8 mouse cellular contexts compared by ENCODE assay signal in the genomic region with DNA sequence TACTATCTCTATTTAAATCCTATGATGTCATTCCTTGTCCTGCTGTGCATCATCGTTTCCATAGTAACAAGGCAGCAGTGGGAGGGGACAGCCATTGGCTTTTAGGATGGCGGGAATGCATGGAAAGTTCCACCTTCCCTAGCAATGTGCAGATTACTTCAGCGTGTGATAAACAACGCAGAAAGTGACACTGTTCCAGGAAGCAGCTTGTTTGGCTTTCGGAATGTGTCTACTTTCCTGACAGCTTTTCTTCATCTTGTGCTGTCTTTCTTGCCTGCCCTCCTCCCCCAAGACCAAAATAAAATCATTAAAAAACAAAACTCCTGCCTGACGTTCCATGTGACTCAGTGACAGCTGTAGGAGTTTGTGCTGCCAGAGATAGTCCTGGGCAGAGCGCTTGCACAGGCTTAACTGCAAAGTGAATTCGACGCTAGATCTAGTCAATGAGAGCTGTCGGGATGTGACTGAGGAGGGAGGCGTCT.
DNase-seq lines count a peak whose midpoint lies in the region; ATAC-seq and TF ChIP-seq lines count a peak whose summit lies in the region.

No protein-coding gene starts in this region.

- H3K4me1 ChIP-seq in kidney, adult 2 months (ENCODE audit: control insufficient read depth, insufficient read depth, low read length) = no peaks in the 10 kb centered on the region
- H3K4me1 ChIP-seq in forebrain, embryonic 16.5 days (replicated peaks; ENCODE audit: control insufficient read depth, insufficient read depth, low read length) = peaks cover 9% of the 10 kb centered on the region
- peaks cover 5% of the 10 kb centered on the region for H3K4me1 ChIP-seq in hindbrain, embryonic 12.5 days
- 0 out of 2 replicates have a peak, but pooled peaks cover 5% of the 10 kb centered on the region for H3K4me1 ChIP-seq in neural tube, embryonic 14.5 days (ENCODE audit: control insufficient read depth, insufficient read depth, low read length)

- intact Hi-C loops in left cerebral cortex, postnatal 14 days (cut with DNase I) = loop anchor here (5.0 to 10.0 kb wide), 2 partner anchors 138 to 544 kb away; no protein-coding TSS in a partner anchor

- TF ChIP-seq POLR2A in kidney, adult 2 months (IDR thresholded peaks at IDR 0.05; ENCODE audit: low read depth, low read length) = no peak

- ATAC-seq in forebrain, embryonic 16.5 days = peak; percentile 89
- ATAC-seq in hindbrain, embryonic 12.5 days (ENCODE audit: low FRiP score) = peak; percentile 56; the same call in 1 of the 2 replicates
- ATAC-seq in neural tube, embryonic 14.5 days (ENCODE audit: low read depth) = no peak; the same call in 1 of the 2 replicates

- H3K27ac ChIP-seq in kidney, adult 2 months (ENCODE audit: insufficient read depth, low read depth, low read length) = no peak overlapping the region
- peak overlapping the region; percentile 5; the same call in 1 of the 2 replicates for H3K27ac ChIP-seq in forebrain, embryonic 16.5 days (ENCODE audit: low read length)
- H3K27ac ChIP-seq in hindbrain, embryonic 12.5 days = no peak overlapping the region
- no peak overlapping the region for H3K27ac ChIP-seq in neural tube, embryonic 14.5 days (ENCODE audit: low read depth, low read length)

- no peak for TF ChIP-seq CTCF in kidney, adult 2 months (conservative IDR thresholded peaks at IDR 0.05; ENCODE audit: insufficient read depth, insufficient read length, low read depth, low read length)

- H3K9me3 ChIP-seq in forebrain, embryonic 16.5 days (ENCODE audit: control insufficient read depth, low read length) = no peaks in the 10 kb centered on the region
- no peaks in the 10 kb centered on the region for H3K9me3 ChIP-seq in hindbrain, embryonic 12.5 days (replicated peaks)
- no peaks in the 10 kb centered on the region for H3K9me3 ChIP-seq in neural tube, embryonic 14.5 days (ENCODE audit: control insufficient read depth, low read length)

- peak overlapping the region; percentile 39 for H3K4me2 ChIP-seq in forebrain, embryonic 16.5 days (ENCODE audit: low read length)
- peak overlapping the region; percentile 34 for H3K4me2 ChIP-seq in hindbrain, embryonic 12.5 days (replicated peaks)
- 0 out of 2 replicates have a peak overlapping the region, but pooled peaks have one; percentile 1 for H3K4me2 ChIP-seq in neural tube, embryonic 14.5 days (ENCODE audit: low read depth, low read length)

- DNase-seq in kidney, adult 2 months = peak; percentile 9
- DNase-seq in kidney, adult 8-10 months = no peak
- DNase-seq in left cerebral cortex, postnatal 14 days (ENCODE audit: low spot score in 2 of 2) = peak; percentile 68 to 93
- DNase-seq in ovary, postnatal 10 days (ENCODE audit: low spot score) = no peak
- DNase-seq in cerebellum, adult 8-10 months = no peak

- H3K27me3 ChIP-seq in kidney, adult 2 months (replicated peaks; ENCODE audit: control insufficient read depth, insufficient read depth, low read length) = no peaks in the 10 kb centered on the region
- H3K27me3 ChIP-seq in forebrain, embryonic 16.5 days (replicated peaks; ENCODE audit: control insufficient read depth, insufficient read depth, low read length) = no peaks in the 10 kb centered on the region
- no peaks in the 10 kb centered on the region for H3K27me3 ChIP-seq in hindbrain, embryonic 12.5 days
- no peaks in the 10 kb centered on the region for H3K27me3 ChIP-seq in neural tube, embryonic 14.5 days (ENCODE audit: control insufficient read depth, insufficient read depth, low read length)

- 20% methylated on average over 11 of the region's 11 CpGs for WGBS in kidney, adult 2 months
- 9% methylated on average over 11 of the region's 11 CpGs for WGBS in forebrain, embryonic 16.5 days
- WGBS in hindbrain, embryonic 12.5 days = 19% methylated on average over 11 of the region's 11 CpGs
- WGBS in neural tube, embryonic 14.5 days = 15% methylated on average over 11 of the region's 11 CpGs

- H3K36me3 ChIP-seq in kidney, adult 2 months (ENCODE audit: control insufficient read depth, insufficient read depth, low read length) = no peaks in the 10 kb centered on the region
- no peaks in the 10 kb centered on the region for H3K36me3 ChIP-seq in forebrain, embryonic 16.5 days (ENCODE audit: control insufficient read depth, insufficient read depth)
- no peaks in the 10 kb centered on the region for H3K36me3 ChIP-seq in hindbrain, embryonic 12.5 days
- no peaks in the 10 kb centered on the region for H3K36me3 ChIP-seq in neural tube, embryonic 14.5 days (ENCODE audit: control insufficient read depth, insufficient read depth, low read length)

- H3K4me3 ChIP-seq in kidney, adult 2 months (ENCODE audit: insufficient read depth, low read depth, low read length) = no peak overlapping the region
- no peak overlapping the region for H3K4me3 ChIP-seq in forebrain, embryonic 16.5 days (replicated peaks; ENCODE audit: low read length)
- H3K4me3 ChIP-seq in hindbrain, embryonic 12.5 days = no peak overlapping the region
- H3K4me3 ChIP-seq in neural tube, embryonic 14.5 days (ENCODE audit: low read depth, low read length) = no peak overlapping the region

- no peak overlapping the region for H3K9ac ChIP-seq in forebrain, embryonic 16.5 days (replicated peaks; ENCODE audit: low read depth, low read length)
- H3K9ac ChIP-seq in hindbrain, embryonic 12.5 days = no peak overlapping the region
- H3K9ac ChIP-seq in neural tube, embryonic 14.5 days (replicated peaks; ENCODE audit: low read depth, low read length) = no peak overlapping the region

Comparison
In these comparisons a context has a peak if more than half of its experiments do, and no peak if none do; other contexts are left out.
1. DNase-seq: peak in kidney, adult 2 months (single experiment) and left cerebral cortex, postnatal 14 days (2 of 2); none in kidney, adult 8-10 months (0 of 2), ovary, postnatal 10 days (single experiment) and cerebellum, adult 8-10 months (single experiment).
2. Peak in every context shown above with its lines, with median percentiles within 50 percentile points of each other: H3K4me2 ChIP-seq.